Mouse (Mus musculus): Measurements from ENCODE around the gene Uox. TPM values are rescaled to one million over a fixed set of nuclear protein-coding genes. Genes with fewer than 3 reads are reported as not detected.

Uox gene
- total and polyA plus RNA-seq, 2 experiments from 2014 or later, result 0.10 to 4.5 TPM

- ATAC-seq (ENCODE audit: insufficient read depth, low read depth) (no peak), DNase-seq (ENCODE audit: low spot score) (no peak)
- no peaks in the 10 kb centered on the region for H3K4me1 ChIP-seq (ENCODE audit: control insufficient read depth, insufficient read depth)
- H3K36me3 ChIP-seq (replicated peaks; ENCODE audit: control insufficient read depth, insufficient read depth, low read length), result no peaks in the 10 kb centered on the region
- WGBS, result 68% methylated on average over 1 of the region's 1 CpGs
- no peak overlapping the region for H3K4me2 ChIP-seq (ENCODE audit: low read depth, low read length)
- TF ChIP-seq CTCF (IDR thresholded peaks at IDR 0.05; ENCODE audit: low read depth), result no peak
- TF ChIP-seq EP300 (IDR thresholded peaks at IDR 0.05; ENCODE audit: low read depth), result no peak
- no peak overlapping the region for H3K27ac ChIP-seq (ENCODE audit: low read depth)
- no peak overlapping the region for H3K4me3 ChIP-seq (ENCODE audit: low read depth, low read length)
- H3K27me3 ChIP-seq (ENCODE audit: control insufficient read depth, insufficient read depth, low read length), result no peaks in the 10 kb centered on the region
- H3K9me3 ChIP-seq (replicated peaks; ENCODE audit: control insufficient read depth, low read length), result no peaks in the 10 kb centered on the region
- no peak overlapping the region for H3K9ac ChIP-seq (replicated peaks; ENCODE audit: low read depth, low read length)
Measured at GRCm38 (mm10) chr3:146675101-146675500, 104.9 kb downstream of the Uox start.

- TF ChIP-seq EP300 (IDR thresholded peaks at IDR 0.05; ENCODE audit: low read depth) (no peak), CTCF (IDR thresholded peaks at IDR 0.05; ENCODE audit: low read depth) (no peak)
- Histone ChIP-seq H3K4me1 (ENCODE audit: control insufficient read depth, insufficient read depth) (no peaks in the 10 kb centered on the region), H3K27ac (ENCODE audit: low read depth) (no peak overlapping the region), H3K9me3 (replicated peaks; ENCODE audit: control insufficient read depth, low read length) (no peaks in the 10 kb centered on the region), H3K4me2 (ENCODE audit: low read depth, low read length) (no peak overlapping the region), H3K9ac (replicated peaks; ENCODE audit: low read depth, low read length) (no peak overlapping the region), H3K4me3 (ENCODE audit: low read depth, low read length) (no peak overlapping the region), H3K36me3 (replicated peaks; ENCODE audit: control insufficient read depth, insufficient read depth, low read length) (no peaks in the 10 kb centered on the region), H3K27me3 (ENCODE audit: control insufficient read depth, insufficient read depth, low read length) (no peaks in the 10 kb centered on the region)
- DNase-seq (ENCODE audit: low spot score), result no peak
- 85% methylated on average over 4 of the region's 4 CpGs for WGBS
- ATAC-seq (ENCODE audit: insufficient read depth, low read depth), result no peak
Measured at GRCm38 (mm10) chr3:146676193-146676592, 106.0 kb downstream of the Uox start.

- TF ChIP-seq EP300 (IDR thresholded peaks at IDR 0.05; ENCODE audit: low read depth) (no peak), CTCF (IDR thresholded peaks at IDR 0.05; ENCODE audit: low read depth) (no peak)
- Histone ChIP-seq H3K4me3 (ENCODE audit: low read depth, low read length) (no peak overlapping the region), H3K9me3 (replicated peaks; ENCODE audit: control insufficient read depth, low read length) (no peaks in the 10 kb centered on the region), H3K36me3 (replicated peaks; ENCODE audit: control insufficient read depth, insufficient read depth, low read length) (no peaks in the 10 kb centered on the region), H3K4me1 (ENCODE audit: control insufficient read depth, insufficient read depth) (peaks cover under 1% of the 10 kb centered on the region; the same call in 1 of the 2 replicates), H3K27me3 (ENCODE audit: control insufficient read depth, insufficient read depth, low read length) (no peaks in the 10 kb centered on the region), H3K9ac (replicated peaks; ENCODE audit: low read depth, low read length) (no peak overlapping the region), H3K27ac (ENCODE audit: low read depth) (no peak overlapping the region), H3K4me2 (ENCODE audit: low read depth, low read length) (no peak overlapping the region)
- WGBS, result 89% methylated on average over 16 of the region's 16 CpGs
- ATAC-seq (ENCODE audit: insufficient read depth, low read depth), result no peak
- no peak for DNase-seq (ENCODE audit: low spot score)
Measured at GRCm38 (mm10) chr3:146679646-146680045, 109.4 kb downstream of the Uox start.

GRCm38 (mm10) chr3:146680625-146681024, 110.4 kb downstream of the Uox start:
- Histone ChIP-seq H3K4me1 (ENCODE audit: control insufficient read depth, insufficient read depth) (peaks cover 6% of the 10 kb centered on the region), H3K36me3 (replicated peaks; ENCODE audit: control insufficient read depth, insufficient read depth, low read length) (no peaks in the 10 kb centered on the region), H3K27ac (ENCODE audit: low read depth) (no peak overlapping the region), H3K9me3 (replicated peaks; ENCODE audit: control insufficient read depth, low read length) (no peaks in the 10 kb centered on the region), H3K4me3 (ENCODE audit: low read depth, low read length) (no peak overlapping the region), H3K4me2 (ENCODE audit: low read depth, low read length) (no peak overlapping the region), H3K9ac (replicated peaks; ENCODE audit: low read depth, low read length) (no peak overlapping the region), H3K27me3 (ENCODE audit: control insufficient read depth, insufficient read depth, low read length) (no peaks in the 10 kb centered on the region)
- TF ChIP-seq CTCF (IDR thresholded peaks at IDR 0.05; ENCODE audit: low read depth), result no peak
- TF ChIP-seq EP300 (IDR thresholded peaks at IDR 0.05; ENCODE audit: low read depth), result no peak
- ATAC-seq (ENCODE audit: insufficient read depth, low read depth) (no peak), DNase-seq (ENCODE audit: low spot score) (no peak)
- WGBS, result 91% methylated on average over 13 of the region's 13 CpGs

- Histone ChIP-seq H3K4me3 (ENCODE audit: low read depth, low read length) (peak overlapping the region; percentile 33), H3K4me2 (ENCODE audit: low read depth, low read length) (peak overlapping the region; percentile 57), H3K9me3 (replicated peaks; ENCODE audit: control insufficient read depth, low read length) (no peaks in the 10 kb centered on the region), H3K4me1 (ENCODE audit: control insufficient read depth, insufficient read depth) (peaks cover 10% of the 10 kb centered on the region), H3K36me3 (replicated peaks; ENCODE audit: control insufficient read depth, insufficient read depth, low read length) (no peaks in the 10 kb centered on the region), H3K27me3 (ENCODE audit: control insufficient read depth, insufficient read depth, low read length) (no peaks in the 10 kb centered on the region), H3K9ac (replicated peaks; ENCODE audit: low read depth, low read length) (peak overlapping the region; percentile 64; the same call in 1 of the 2 replicates), H3K27ac (ENCODE audit: low read depth) (peak overlapping the region; percentile 73)
- DNase-seq (ENCODE audit: low spot score), result no peak
- WGBS, result 47% methylated on average over 8 of the region's 8 CpGs
- TF ChIP-seq CTCF (IDR thresholded peaks at IDR 0.05; ENCODE audit: low read depth) (no peak), EP300 (IDR thresholded peaks at IDR 0.05; ENCODE audit: low read depth) (no peak)
- no peak for ATAC-seq (ENCODE audit: insufficient read depth, low read depth)
Measured at GRCm38 (mm10) chr3:146681696-146682095, 111.5 kb downstream of the Uox start.

Other genes starting within 250 kb of the Uox start
- gene Ssx2ip, start 165.8 kb upstream of the Uox start, total RNA-seq (2014; rRNA removed; ENCODE audit: low replicate concordance), result 6.4 and 13.8 TPM in 2 replicates
- 7.3 and 7.6 TPM in 2 replicates for gene Ssx2ip, start 165.8 kb upstream of the Uox start, polyA plus RNA-seq (2015; fragmentation: Nextera tagmentation; extraction: Ambion mirVana)
- 4.2 and 11.4 TPM in 2 replicates for gene Ctbs, start 120.6 kb upstream of the Uox start, total RNA-seq (2014; rRNA removed; ENCODE audit: low replicate concordance)
- 6.6 and 7.4 TPM in 2 replicates for gene Ctbs, start 120.6 kb upstream of the Uox start, polyA plus RNA-seq (2015; fragmentation: Nextera tagmentation; extraction: Ambion mirVana)
- gene Spata1, start 70.7 kb upstream of the Uox start, total RNA-seq (2014; rRNA removed; ENCODE audit: low replicate concordance), result 0.23 and 0.81 TPM in 2 replicates
- gene Spata1, start 70.7 kb upstream of the Uox start, polyA plus RNA-seq (2015; fragmentation: Nextera tagmentation; extraction: Ambion mirVana), result 4.1 and 4.4 TPM in 2 replicates
- gene Gng5, start 70.6 kb upstream of the Uox start, total RNA-seq (2014; rRNA removed; ENCODE audit: low replicate concordance), result 349 and 380 TPM in 2 replicates
- 1,164 and 1,272 TPM in 2 replicates for gene Gng5, start 70.6 kb upstream of the Uox start, polyA plus RNA-seq (2015; fragmentation: Nextera tagmentation; extraction: Ambion mirVana)
- gene Rpf1, start 49.0 kb upstream of the Uox start, total RNA-seq (2014; rRNA removed; ENCODE audit: low replicate concordance), result 17.0 and 17.8 TPM in 2 replicates
- gene Rpf1, start 49.0 kb upstream of the Uox start, polyA plus RNA-seq (2015; fragmentation: Nextera tagmentation; extraction: Ambion mirVana), result 27.3 and 30.7 TPM in 2 replicates
- gene Dnase2b, start 45.2 kb downstream of the Uox start, total RNA-seq (2014; rRNA removed; ENCODE audit: low replicate concordance), result not detected in 2 replicates
- not detected in 2 replicates for gene Dnase2b, start 45.2 kb downstream of the Uox start, polyA plus RNA-seq (2015; fragmentation: Nextera tagmentation; extraction: Ambion mirVana)
- not detected in 2 replicates for gene 4930503B20Rik, start 80.9 kb downstream of the Uox start, total RNA-seq (2014; rRNA removed; ENCODE audit: low replicate concordance)
- 0.22 TPM in 1 of 2 replicates, not detected in the other for gene 4930503B20Rik, start 80.9 kb downstream of the Uox start, polyA plus RNA-seq (2015; fragmentation: Nextera tagmentation; extraction: Ambion mirVana)
- gene Samd13, start 115.2 kb downstream of the Uox start, total RNA-seq (2014; rRNA removed; ENCODE audit: low replicate concordance), result 0.42 and 3.6 TPM in 2 replicates
- 1.8 and 2.8 TPM in 2 replicates for gene Samd13, start 115.2 kb downstream of the Uox start, polyA plus RNA-seq (2015; fragmentation: Nextera tagmentation; extraction: Ambion mirVana)
- gene Prkacb, start 242.6 kb downstream of the Uox start, total RNA-seq (2014; rRNA removed; ENCODE audit: low replicate concordance), result 53.1 and 58.6 TPM in 2 replicates
- gene Prkacb, start 242.6 kb downstream of the Uox start, polyA plus RNA-seq (2015; fragmentation: Nextera tagmentation; extraction: Ambion mirVana), result 38.0 and 41.7 TPM in 2 replicates